Mouse (Mus musculus) ovary, adult 18-20 months (tissue): Measurements from ENCODE around the gene Fgd2.
"Not testable (repeated sequence)": the region's sequence is repeated elsewhere in the genome, so short reads cannot be mapped to it uniquely, and the experiment has no call there.

Experiments used
- DNase-seq: peaks from one replicate; pipeline ENCODE4 v3.0.0; 2022; ENCODE audit warnings: low spot score, mixed read lengths

Gene Fgd2

GRCm38 (mm10) chr17:29336266-29336990, 24.3 kb upstream of the Fgd2 start:
- DNase-seq, result no peak

GRCm38 (mm10) chr17:29337979-29338823, 22.5 kb upstream of the Fgd2 start:
- no peak for DNase-seq

DNA sequence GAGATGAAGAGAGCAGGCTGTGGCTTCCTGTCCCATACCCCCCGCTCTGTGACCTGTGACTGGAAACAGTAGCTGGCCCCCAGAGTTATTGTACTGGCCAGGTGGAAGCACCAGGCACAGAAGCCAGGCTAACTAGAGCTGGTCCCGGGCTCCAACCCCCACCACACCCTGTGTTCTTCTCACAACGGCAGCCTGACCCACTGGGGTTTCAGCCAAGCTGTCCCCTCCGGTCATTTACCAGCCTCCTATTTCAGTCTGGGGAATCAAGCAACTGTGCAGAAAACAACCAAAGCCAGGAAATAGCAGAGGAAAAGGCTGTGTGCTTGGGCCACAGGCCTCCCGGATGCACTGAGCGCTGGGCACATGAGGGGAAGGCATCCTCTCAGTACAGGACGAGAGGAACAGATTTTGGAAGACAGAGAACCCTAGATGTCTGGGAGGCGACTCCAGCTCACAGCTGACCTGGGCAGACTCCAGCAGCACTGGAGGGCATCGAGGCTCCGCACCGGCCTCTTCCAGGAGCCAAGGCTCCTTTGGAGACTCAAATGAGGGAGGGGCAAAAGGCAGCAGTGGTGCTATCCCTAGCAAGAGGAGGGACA, 21.4 kb upstream of the Fgd2 start:
- no peak for DNase-seq

- DNase-seq, result no peak
These were observed 20.1 kb upstream of the Fgd2 start for GRCm38 (mm10) chr17:29340406-29341261.

DNA sequence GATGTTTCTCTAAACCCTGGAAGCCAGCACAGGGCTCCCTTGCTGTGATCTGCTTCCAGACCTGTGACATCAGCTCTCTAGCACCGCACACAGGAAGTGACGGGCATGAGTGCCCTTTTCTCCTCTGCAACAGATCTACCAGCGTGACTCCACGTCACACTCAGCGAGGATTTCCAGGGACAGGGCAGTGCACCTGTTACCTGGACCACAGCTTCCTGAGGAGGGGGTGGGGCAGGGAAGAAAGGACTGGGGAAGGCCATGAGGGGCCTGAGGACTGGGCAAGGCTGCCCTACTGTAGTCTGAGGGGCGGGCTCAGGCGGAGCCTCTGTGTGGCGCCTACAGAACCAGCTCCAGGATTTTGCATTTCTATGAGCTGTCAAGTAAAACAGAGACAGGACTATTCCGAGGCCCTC, 19.1 kb upstream of the Fgd2 start:
- DNase-seq, result no peak

DNA sequence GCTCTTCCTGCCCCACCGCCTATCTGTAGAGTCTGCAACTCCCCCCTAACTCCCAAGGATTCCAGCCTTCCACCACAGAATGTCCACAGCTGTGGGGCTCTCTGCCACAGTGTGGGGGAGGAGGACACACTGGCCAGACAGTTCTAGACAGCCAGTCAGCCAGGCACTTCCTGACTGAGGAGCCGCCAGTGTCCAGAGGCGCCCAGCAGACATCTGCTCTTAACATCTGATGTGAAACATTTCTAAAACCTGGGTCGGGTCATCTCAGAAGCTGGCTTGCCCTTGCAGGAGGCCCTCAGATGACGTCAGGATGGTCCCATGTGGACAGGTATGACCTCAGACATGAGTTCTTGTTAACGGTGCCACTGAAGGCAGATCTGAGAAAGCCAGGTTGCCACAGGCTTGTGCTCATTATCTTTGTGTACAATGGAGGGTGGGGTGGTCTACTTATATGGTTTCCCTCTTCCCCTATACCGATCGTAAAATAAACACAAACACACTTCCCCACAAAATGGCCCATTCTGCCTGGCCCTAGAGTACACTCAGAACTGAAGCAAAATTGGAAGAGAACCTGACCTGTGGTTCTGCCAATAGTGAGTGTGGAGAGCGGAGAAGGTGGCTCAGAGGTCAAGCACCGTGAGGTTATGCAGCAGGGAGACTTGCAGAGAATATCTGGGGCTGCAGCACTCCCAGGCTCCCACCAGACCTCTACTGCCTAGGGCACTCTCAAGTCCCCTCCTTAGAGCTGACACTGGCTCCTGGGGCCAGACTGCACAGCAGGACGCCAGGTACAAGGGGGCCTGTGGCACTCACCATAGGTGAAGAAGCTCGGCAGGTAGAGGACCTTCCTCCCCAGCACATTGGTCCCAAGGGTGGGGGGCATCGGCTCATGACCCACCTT, 18.5 kb upstream of the Fgd2 start:
- peak; percentile 68 for DNase-seq

DNA sequence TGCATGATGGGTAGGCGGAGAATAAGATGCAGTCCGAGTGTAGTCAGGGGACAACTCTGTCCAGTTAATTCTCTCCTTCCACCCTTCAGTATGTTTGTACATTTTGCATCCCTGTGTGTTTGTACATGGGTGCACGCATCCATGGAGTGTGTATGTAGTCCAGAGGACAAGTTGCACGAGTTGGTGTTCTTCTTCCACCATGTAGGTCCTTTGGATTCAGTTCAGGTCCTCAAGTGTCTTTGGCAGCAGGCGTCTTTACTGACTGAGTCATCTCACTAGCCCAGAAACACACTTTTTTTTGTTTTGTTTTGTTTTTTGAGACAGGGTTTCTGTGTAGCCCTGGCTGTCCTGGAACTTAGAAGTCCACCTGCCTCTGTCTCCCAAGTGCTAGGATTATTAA, 17.5 kb upstream of the Fgd2 start:
- no peak for DNase-seq

DNA sequence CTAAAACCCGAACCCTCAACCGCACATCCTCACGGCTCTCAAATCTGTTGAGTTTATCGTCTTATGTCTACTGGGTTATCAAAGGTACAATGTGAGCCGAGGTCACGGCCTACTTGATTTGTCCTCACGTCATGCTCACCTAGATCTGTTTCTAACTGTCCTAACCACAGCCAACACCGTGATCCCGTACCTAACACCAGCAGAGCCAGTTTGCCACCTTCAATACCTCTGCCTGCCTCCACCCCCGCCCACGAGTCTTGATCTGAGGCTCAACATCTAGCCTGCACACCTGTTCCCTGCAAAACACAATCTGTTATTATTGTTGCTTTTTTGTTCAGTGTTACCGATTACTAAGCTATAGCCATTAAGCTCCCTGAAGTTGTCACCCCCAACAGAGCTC, 15.4 kb upstream of the Fgd2 start:
- no peak for DNase-seq

DNA sequence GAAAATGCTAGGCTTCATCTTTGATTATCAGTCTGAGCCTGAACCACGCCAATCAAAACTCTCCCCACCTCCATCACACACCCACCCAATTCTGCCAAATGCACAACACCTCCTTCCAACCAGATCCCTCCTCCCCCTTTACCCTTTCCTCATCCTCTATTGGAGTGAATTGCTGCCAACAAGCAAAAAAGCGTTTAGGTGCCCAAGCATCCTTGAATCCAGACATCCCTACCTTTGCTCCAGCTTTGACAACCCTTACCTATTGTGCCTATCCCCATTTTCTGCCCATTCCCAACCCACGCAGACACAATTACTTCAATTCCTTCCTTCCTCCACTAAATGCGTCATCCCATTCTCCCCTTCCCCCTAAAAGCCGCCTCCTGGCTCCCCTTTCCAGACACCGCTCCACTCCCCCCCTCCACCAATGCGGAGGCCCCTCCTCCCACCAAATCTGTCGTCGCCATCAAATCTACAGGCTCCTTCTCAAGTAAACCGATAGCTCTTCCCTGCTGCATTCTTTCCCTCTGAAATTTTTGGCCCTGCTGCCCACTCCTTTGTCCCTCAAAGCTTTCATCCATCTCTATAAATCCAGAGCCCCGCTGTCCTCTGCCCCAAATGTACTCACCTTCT, 14.1 kb upstream of the Fgd2 start:
- no peak for DNase-seq

- DNase-seq, result no peak
These were observed 13.5 kb upstream of the Fgd2 start for GRCm38 (mm10) chr17:29347126-29347644.

- DNase-seq, result peak; percentile 98
These were observed 13.0 kb upstream of the Fgd2 start, which contains the start of gene Mtch1 for GRCm38 (mm10) chr17:29347645-29348256. Mtch1 (minus strand) TSS chr17:29347934.

DNA sequence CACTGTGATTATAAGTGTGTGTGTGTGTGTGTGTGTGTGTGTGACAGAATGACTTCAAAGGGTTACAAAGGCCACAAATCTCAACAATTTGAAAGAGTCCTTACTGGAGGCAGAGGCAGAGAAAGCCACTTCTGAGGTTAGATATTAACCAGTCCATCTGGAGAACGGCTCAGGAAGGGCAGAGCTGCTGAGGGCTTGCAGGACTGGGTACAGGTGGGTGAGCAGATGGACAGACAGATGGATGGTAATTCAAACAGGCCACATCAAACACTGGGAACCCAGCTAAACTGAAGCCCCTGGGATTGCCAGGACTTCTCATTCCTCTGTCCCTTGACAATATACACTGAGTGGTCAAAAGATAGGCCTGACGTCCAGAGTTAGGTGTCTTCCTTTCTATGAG, 11.7 kb upstream of the Fgd2 start:
- no peak for DNase-seq

DNA sequence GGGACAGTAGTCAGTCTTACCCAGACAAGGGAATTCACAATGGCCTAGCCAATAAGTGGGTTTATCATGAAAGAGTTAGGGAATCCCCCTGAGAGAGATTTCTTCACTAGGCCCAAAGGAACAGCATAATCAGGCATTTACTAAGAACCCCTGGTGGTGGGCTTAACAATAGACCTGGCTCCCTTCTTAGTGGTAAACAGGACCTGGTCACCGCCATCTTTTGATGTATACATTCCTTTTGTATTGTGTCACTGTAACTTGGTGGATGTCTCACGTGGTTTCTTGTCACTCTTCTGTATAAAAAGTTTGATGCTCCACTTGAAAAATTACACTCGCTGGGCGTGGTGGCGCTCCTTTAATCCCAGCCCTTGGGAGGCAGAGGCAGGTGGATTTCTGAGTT, 9.7 kb upstream of the Fgd2 start:
- not testable (repeated sequence) for DNase-seq

- DNase-seq, result no peak
These were observed 5.3 kb upstream of the Fgd2 start for GRCm38 (mm10) chr17:29355461-29355840.

- peak; percentile 64 for DNase-seq
These were observed 4.8 kb upstream of the Fgd2 start for GRCm38 (mm10) chr17:29355841-29356478.

GRCm38 (mm10) chr17:29356479-29356856, 4.2 kb upstream of the Fgd2 start:
- peak; percentile 68 for DNase-seq

DNA sequence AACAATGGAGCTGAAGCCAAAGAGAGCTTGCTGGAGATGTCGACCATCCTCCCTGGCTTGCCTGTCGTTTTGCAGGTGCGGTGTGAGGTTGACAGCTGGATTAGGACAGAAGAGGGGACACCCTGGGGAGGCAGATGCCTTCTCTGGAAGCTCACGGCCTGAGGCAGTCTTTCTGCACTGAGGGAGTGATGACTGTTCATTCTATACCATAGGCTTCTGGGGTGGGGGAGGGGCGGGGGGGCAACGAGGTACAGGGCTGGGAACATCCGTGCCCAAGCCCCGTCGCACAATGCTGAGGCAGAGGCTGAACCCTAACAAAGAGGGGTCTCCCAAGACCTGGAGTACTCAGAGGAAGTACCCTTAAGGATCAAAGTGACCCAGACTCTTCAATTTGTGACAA, 3.8 kb upstream of the Fgd2 start:
- no peak for DNase-seq

- no peak for DNase-seq
These were observed 1.8 kb upstream of the Fgd2 start for GRCm38 (mm10) chr17:29358928-29359327.

DNA sequence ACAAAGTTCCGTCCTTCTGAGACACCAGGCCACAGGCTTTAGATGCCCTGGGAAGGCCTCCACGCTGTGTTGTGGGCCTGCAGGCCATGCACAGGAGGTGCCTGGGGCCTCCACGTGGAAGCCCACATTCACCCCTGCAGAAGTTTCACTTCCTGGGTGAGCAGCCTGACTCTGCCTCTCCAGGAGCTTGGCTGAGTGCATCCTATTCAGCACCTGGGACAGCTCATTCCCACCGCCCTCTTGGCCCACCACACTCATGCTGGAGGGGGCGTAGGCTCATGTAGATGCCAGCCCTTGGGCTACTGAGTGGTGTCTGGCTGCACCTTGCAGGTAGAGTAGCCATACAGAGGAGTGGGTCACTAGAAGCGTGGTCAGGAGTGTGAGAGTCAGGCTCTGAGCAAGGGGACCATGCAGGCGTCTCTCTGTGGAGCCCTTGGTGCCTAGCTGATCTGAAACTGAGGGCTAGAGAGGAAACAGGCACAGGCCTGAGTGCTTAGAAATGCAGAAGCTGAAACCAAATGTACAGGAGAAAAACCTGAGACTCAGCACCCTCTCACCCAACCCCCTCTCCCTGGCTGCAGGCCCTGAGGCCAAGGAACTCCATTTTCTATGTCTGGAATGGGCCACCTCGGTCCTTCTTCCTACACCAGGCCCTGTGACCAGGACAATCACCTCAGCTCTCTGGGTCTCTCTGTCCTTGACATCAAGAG, 1.4 kb downstream of the Fgd2 start:
- DNase-seq, result no peak
